Mouse (Mus musculus) spleen, postnatal 0 days (tissue): ENCODE results near the gene Sirt6. TPM values are rescaled to one million over a fixed set of nuclear protein-coding genes. Genes with fewer than 3 reads are reported as not detected.

ENCODE experiments used
- polyA plus RNA-seq: library from polyadenylated mRNA; unstranded; fragments of >200 nt; fragmentation: Nextera tagmentation; extraction: Ambion mirVana; gene quantifications from 2 replicates; pipeline ENCODE4 v1.2.1, GENCODE M21; 2015

Gene Sirt6
- 14.4 and 17.7 TPM in 2 replicates for polyA plus RNA-seq

DNA sequence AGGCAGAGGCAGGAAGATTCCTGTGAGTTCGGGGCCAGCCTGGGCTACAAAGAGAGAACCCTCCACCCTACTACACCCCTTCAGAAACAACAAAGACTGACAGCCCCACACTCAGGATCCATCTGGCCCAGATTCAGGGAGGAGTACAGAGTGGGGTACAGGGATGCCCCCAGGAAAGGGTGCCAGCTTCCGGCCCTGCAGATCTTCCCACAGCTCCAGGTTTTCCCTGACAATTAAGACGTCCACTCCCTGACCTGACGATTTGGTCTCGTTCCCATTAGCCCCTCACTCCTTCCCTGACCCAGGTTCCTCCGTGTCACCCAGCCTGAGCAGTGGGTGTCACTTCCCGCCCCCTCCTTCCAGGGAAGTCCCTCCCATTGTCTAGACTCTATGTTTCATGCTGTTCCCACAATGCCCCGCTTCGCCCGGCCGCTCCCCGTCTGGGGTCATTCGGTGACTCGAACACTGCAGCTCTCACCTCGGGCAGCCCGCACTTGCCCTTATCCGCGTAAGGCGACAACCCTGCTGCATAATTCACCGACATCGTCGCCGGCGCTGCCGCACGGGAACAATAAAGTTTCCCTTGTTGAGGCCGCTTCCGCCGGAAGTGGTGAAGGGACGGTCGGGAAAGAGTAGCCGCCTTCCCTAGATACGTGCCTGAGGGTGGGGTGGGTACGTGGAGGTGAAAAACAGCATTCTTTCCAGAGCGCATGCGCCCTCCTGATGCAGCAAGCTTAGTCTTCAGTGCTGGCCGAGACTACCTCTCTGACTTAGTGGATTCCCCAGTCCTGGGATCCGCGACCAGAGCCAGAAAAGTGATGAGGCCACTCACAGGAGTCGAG, at the start of gene Sirt6:
Sirt6 (minus strand) TSS at position 804 of the 842 bp plus-strand sequence.

DNA sequence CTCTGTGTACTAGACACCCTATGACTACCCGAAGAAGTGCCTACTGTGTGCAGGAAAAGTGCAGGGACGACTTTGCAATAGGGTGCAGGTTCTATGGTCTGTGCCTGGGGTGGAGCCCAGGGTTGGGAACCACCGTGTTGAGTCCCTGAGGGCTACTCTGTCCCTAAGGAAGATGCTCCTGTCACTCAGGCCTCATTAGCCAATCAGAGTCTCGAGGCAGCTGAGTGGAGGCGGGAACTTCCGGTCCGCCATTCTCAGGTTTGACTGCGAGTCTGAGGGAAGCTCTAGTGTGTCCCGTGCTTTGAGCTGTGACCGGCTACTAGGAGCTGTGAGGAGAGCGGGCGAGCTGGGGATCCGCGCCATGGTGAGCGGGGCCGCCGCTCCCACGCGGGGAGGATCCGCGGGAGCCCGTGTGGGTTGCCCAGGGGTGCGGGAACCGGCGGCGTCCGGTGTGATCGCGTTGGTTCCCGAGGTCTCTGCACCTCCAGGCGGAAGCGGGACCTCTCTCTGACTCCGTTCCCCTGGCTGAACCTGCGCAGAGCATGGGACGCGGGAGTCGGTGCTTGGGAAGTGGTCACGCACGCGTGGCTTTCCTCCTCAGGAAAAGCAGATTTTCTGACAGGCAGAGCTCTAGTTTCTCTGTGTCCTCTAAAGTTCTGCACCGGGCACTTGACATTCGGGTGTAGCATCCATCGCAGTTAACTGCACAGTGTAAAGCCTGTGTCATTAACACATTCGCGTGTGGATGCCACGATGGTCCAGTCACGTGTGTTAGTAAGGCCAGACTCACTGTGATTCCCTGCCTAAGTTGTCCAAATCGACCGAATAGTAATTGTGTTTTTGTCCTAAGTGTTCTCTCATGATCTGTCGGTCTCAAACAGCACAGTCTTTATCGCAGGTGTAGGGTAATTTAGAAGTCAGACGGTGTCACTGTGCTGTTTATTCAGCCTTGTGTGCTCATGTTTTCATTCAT, 21.5 kb upstream of the Sirt6 start, which contains the start of gene Gm10778:
Gm10778 (plus strand) TSS at position 257 of the 973 bp plus-strand sequence.

DNA sequence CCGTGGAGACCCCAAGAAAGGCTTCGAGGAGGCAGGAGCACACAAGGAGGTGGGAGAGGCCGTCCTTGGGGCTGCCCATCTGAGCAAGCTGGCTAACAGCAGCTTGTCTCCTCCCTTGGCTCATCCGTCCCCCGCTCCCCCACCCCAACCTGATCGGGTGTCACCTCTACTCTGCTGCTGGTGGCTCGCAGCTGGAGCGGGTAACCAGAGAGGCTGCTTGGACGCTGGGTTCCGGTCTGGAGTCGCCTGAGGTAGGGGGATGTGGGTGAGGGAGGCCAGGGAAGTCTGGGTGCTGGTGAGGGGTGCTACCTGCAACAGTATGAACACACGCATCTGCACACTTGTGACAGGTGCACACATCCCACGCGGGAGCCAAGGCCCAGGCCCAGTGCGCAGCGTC, 793 bp upstream of the Sirt6 start, which contains the start of gene Ankrd24:
Ankrd24 (plus strand) TSS at position 151 of the 400 bp plus-strand sequence.

DNA sequence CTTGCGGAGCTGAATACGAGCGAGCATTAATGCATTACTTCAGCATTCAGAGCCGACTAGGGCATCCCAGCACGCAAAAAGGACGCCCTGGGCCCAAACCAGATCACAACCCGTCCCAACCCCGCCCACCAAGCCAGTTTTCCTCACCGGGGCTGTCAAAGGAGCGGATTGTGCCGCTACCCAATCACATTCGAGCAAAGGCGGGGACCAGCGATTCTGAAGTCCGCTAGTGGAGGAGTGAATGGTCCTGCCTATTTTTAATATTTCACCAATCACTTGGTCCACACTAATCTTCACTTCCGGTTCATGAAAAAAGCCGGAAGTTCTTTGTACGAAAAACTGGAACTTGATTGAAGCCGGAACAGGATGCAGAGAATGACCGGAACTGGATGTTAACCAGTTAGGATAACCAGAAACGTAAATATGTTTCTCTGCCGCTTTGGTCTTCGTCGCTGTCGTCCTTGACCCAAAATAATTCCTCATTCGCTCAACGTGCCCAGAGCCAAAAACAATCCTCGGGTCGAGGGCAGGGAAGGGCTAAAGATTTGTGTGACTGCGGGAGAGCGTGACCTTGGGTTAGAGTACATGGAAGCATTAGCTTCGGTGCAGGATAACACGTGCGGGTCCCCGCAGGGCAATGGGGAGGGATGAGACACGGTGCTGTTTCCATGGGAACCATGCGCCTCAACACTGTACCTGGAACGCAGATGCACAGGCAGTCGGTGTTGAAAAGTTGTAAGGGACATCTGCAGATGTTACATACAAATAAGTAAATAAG, 21.4 kb downstream of the Sirt6 start, which contains the start of gene BC025920:
BC025920 (plus strand) TSS at position 297 of the 778 bp plus-strand sequence.

DNA sequence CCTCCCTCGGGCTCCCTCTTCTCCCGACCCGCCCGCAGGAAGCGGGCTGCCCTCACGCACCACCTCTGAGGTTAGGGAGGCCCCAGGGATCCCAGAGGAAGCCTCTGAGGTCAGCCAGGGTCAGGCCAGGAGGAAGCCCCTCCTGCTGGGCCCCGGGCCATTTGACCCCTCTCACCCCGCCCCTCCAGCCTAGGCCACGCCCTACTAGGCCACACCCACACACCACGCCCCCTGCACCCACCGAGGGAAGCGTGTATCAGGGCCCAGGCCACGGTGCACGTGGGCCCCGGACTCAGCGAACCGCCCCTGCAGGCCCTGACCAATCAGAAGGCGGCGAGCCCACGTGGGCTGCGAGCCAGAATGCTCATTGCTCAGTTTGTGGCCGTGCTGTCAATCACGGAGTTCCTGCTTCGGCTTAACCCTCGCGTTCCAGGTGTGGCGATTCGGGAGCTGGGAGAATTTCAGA, 26.8 kb downstream of the Sirt6 start, which contains the start of gene Tle6:
Tle6 (minus strand) TSS at position 336 of the 466 bp plus-strand sequence.

DNA sequence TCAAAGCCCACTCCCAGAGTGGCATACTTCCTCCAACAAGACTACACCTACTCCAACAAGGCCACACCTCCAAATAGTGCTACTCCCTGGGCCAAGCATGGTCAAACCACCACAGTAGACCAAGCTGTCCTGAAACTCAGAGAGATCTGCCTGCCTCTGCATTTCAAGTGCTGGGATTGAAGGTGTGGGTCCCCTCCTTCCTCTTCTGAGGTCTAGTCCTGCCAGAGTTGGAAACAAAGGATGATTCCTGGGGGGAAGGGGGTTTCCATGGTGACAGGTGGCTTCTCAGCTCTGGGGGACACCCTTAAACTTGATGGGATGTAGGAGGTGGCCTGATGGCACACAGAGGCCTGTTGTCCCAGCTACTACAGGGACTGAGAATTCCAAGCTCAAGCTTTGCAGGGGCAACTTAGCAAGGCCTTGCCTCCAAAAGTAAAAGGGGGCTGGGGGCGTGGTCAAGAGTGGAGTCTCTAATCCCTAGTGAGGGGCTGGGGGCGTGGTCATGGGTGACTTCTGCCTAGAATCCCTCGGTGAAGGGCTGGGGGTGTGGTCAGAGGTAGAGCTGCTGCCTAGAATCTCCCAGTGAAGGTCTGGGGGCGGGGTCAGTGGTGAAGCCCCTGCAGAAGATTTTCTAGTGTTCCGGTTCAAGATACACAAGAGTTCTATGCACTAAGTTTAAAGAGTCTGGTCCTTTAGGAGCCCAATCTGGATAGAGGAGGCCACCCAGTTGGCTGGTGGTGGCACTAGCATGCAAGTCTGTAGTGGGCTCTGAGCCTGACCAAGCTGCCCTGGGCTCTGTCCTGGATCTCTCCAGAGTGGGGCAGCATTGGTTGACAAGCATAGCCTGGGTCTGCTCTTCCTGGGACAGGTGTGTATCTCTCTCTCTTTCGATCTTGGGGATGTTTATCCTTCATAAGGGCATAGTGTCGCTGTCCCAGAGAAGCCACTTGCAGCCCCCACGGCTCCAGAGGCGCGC, 53.2 kb downstream of the Sirt6 start, which contains the start of gene Tle2:
Tle2 (plus strand) TSS at position 481 of the 976 bp plus-strand sequence.

Other genes starting within 250 kb of the Sirt6 start
- 142 and 145 TPM in 2 replicates for gene Fzr1, start 249.3 kb downstream of the Sirt6 start, polyA plus RNA-seq
- 71.6 and 73.6 TPM in 2 replicates for gene Dohh, start 243.4 kb downstream of the Sirt6 start, polyA plus RNA-seq
- 1.6 and 1.8 TPM in 2 replicates for gene Gm48551, start 243.3 kb downstream of the Sirt6 start, polyA plus RNA-seq
- 0.59 TPM in 1 of 2 replicates, not detected in the other for gene Gm48552, start 238.8 kb downstream of the Sirt6 start, polyA plus RNA-seq
- 2.9 and 3.5 TPM in 2 replicates for gene Smim24, start 234.7 kb downstream of the Sirt6 start, polyA plus RNA-seq
- 23.4 and 30.6 TPM in 2 replicates for gene Nfic, start 172.2 kb downstream of the Sirt6 start, polyA plus RNA-seq
- gene Celf5, start 145.1 kb downstream of the Sirt6 start, polyA plus RNA-seq: 0.07 and 0.20 TPM in 2 replicates
- 34.4 and 39.8 TPM in 2 replicates for gene Ncln, start 131.4 kb downstream of the Sirt6 start, polyA plus RNA-seq
- gene S1pr4, start 127.7 kb downstream of the Sirt6 start, polyA plus RNA-seq: 16.0 and 23.3 TPM in 2 replicates
- 13.1 and 15.7 TPM in 2 replicates for gene Gna15, start 103.6 kb downstream of the Sirt6 start, polyA plus RNA-seq
- 14.8 and 19.3 TPM in 2 replicates for gene Gna11, start 82.6 kb downstream of the Sirt6 start, polyA plus RNA-seq
- gene Aes, start 68.3 kb downstream of the Sirt6 start, polyA plus RNA-seq: 209 and 247 TPM in 2 replicates
- 20.3 and 29.4 TPM in 2 replicates for gene Tle2, start 53.2 kb downstream of the Sirt6 start, polyA plus RNA-seq
- 5.4 and 7.7 TPM in 2 replicates for gene Tle6, start 26.7 kb downstream of the Sirt6 start, polyA plus RNA-seq
- gene BC025920, start 21.5 kb downstream of the Sirt6 start, polyA plus RNA-seq: 0.66 and 0.74 TPM in 2 replicates
- gene Ankrd24, start 743 bp upstream of the Sirt6 start, polyA plus RNA-seq: 2.4 and 3.3 TPM in 2 replicates
- 1.9 and 2.2 TPM in 2 replicates for gene Gm10778, start 21.3 kb upstream of the Sirt6 start, polyA plus RNA-seq
- gene Zfp433, start 77.0 kb upstream of the Sirt6 start, polyA plus RNA-seq: 6.6 and 6.8 TPM in 2 replicates
- 0.89 and 1.9 TPM in 2 replicates for gene Gm3055, start 143.4 kb upstream of the Sirt6 start, polyA plus RNA-seq
- gene Gm4767, start 184.4 kb upstream of the Sirt6 start, polyA plus RNA-seq: 0.99 and 1.2 TPM in 2 replicates
- gene Gm32687, start 236.1 kb upstream of the Sirt6 start, polyA plus RNA-seq: 2.4 and 5.3 TPM in 2 replicates